Mouse (Mus musculus): ENCODE measurements around the gene Mettl24. TPM values are rescaled to one million over a fixed set of nuclear protein-coding genes. Genes with fewer than 3 reads are reported as not detected.

Gene Mettl24
- polyA plus RNA-seq, 2 experiments: 1.4 to 2.5 TPM

- Histone ChIP-seq H3K4me2 (replicated peaks; ENCODE audit: low read depth, low read length, severe bottlenecking) (no peak overlapping the region), H3K27ac (replicated peaks; ENCODE audit: low read depth, low read length) (no peak overlapping the region), H3K4me3 (replicated peaks; ENCODE audit: low read length) (no peak overlapping the region), H3K36me3 (ENCODE audit: control insufficient read depth, insufficient read depth, low read length) (no peaks in the 10 kb centered on the region), H3K9ac (ENCODE audit: low read depth, low read length, severe bottlenecking) (no peak overlapping the region), H3K27me3 (ENCODE audit: control insufficient read depth, insufficient read depth, low read length) (no peaks in the 10 kb centered on the region), H3K9me3 (ENCODE audit: control insufficient read depth, low read length) (no peaks in the 10 kb centered on the region), H3K4me1 (ENCODE audit: control insufficient read depth, insufficient read depth, low read length) (no peaks in the 10 kb centered on the region)
- ATAC-seq (ENCODE audit: low FRiP score, low read depth) (no peak), DNase-seq (ENCODE audit: low spot score) (no peak)
- WGBS: 75% methylated on average over 2 of the region's 2 CpGs
- no peak for TF ChIP-seq POLR2A (IDR thresholded peaks at IDR 0.05; ENCODE audit: borderline replicate concordance, extremely low read depth, insufficient read depth, insufficient read length)
These were observed 31.4 kb upstream of the Mettl24 start for GRCm38 (mm10) chr10:40651676-40652075.

DNA sequence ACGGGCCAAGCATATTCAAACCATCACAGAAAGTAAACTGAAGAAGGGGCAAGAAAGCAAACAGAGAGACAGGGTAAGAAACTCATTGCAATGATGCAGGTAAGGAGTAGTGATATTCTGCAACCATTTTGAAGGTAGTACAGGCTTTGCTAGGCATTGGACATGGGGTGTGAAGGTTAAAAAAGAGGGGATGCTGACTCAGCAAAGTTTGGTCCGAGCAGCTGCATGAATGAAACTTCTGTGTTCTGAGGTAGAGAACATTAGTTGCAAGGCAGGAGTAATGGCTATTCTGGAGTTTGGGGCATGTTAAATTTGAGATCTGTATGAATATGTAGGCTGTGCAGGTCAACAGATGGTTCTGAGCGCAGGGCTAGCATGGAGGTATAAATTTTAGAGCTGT, 17.8 kb upstream of the Mettl24 start:
- Histone ChIP-seq H3K9me3 (ENCODE audit: control insufficient read depth, low read length) (no peaks in the 10 kb centered on the region), H3K4me1 (ENCODE audit: control insufficient read depth, insufficient read depth, low read length) (no peaks in the 10 kb centered on the region), H3K27ac (replicated peaks; ENCODE audit: low read depth, low read length) (no peak overlapping the region), H3K9ac (ENCODE audit: low read depth, low read length, severe bottlenecking) (no peak overlapping the region), H3K27me3 (ENCODE audit: control insufficient read depth, insufficient read depth, low read length) (no peaks in the 10 kb centered on the region), H3K36me3 (ENCODE audit: control insufficient read depth, insufficient read depth, low read length) (no peaks in the 10 kb centered on the region), H3K4me2 (replicated peaks; ENCODE audit: low read depth, low read length, severe bottlenecking) (no peak overlapping the region), H3K4me3 (replicated peaks; ENCODE audit: low read length) (no peak overlapping the region)
- no peak for TF ChIP-seq POLR2A (IDR thresholded peaks at IDR 0.05; ENCODE audit: borderline replicate concordance, extremely low read depth, insufficient read depth, insufficient read length)
- ATAC-seq (ENCODE audit: low FRiP score, low read depth): no peak
- WGBS: 70% methylated on average over 3 of the region's 3 CpGs
- no peak for DNase-seq (ENCODE audit: low spot score)

DNA sequence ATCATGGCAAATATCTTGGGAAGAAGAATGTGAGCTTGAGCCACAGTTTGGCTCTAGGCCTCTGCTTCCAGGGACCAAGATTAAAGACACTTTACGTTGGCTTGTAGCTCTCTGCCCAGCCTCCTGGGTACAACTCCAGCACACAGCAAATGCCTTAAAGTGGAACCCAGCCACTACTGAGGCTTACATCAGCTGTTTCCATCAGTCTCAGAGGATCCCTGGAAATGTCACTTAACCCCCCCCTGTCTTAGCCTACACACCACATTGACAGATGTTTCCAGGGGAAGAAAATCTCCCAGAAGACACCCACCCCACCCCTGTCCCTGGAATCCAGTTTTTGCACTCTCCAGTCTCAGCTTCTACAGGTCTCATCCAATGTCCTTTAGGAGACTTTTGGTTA, 16.1 kb upstream of the Mettl24 start:
- Histone ChIP-seq H3K9me3 (ENCODE audit: control insufficient read depth, low read length) (no peaks in the 10 kb centered on the region), H3K27ac (replicated peaks; ENCODE audit: low read depth, low read length) (no peak overlapping the region), H3K27me3 (ENCODE audit: control insufficient read depth, insufficient read depth, low read length) (no peaks in the 10 kb centered on the region), H3K9ac (ENCODE audit: low read depth, low read length, severe bottlenecking) (no peak overlapping the region), H3K4me3 (replicated peaks; ENCODE audit: low read length) (no peak overlapping the region), H3K36me3 (ENCODE audit: control insufficient read depth, insufficient read depth, low read length) (no peaks in the 10 kb centered on the region), H3K4me2 (replicated peaks; ENCODE audit: low read depth, low read length, severe bottlenecking) (no peak overlapping the region), H3K4me1 (ENCODE audit: control insufficient read depth, insufficient read depth, low read length) (no peaks in the 10 kb centered on the region)
- ATAC-seq (ENCODE audit: low FRiP score, low read depth) (no peak), DNase-seq (ENCODE audit: low spot score) (no peak)
- no peak for TF ChIP-seq POLR2A (IDR thresholded peaks at IDR 0.05; ENCODE audit: borderline replicate concordance, extremely low read depth, insufficient read depth, insufficient read length)
- 75% methylated on average over 1 of the region's 1 CpGs for WGBS

DNA sequence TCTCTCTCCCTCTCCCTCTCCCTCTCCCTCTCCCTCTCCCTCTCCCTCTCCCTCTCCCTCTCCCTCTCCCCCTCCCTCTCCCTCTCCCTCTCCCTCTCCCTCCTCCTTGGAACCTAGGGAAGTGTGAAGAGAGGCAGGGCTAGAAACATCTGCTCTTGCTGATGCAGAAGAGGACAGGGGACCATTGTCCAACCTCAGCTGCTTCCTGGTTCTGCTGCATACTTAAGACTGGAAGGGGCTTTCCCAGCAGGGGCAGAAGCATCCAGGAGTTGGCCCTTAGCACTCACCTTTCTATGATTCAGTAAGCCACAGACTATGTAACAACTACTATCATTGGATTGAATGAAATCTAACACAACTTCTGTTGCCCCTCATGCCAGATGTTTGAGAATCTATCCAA, 14.4 kb upstream of the Mettl24 start:
- Histone ChIP-seq H3K9me3 (ENCODE audit: control insufficient read depth, low read length) (no peaks in the 10 kb centered on the region), H3K4me2 (replicated peaks; ENCODE audit: low read depth, low read length, severe bottlenecking) (no peak overlapping the region), H3K4me1 (ENCODE audit: control insufficient read depth, insufficient read depth, low read length) (no peaks in the 10 kb centered on the region), H3K27me3 (ENCODE audit: control insufficient read depth, insufficient read depth, low read length) (no peaks in the 10 kb centered on the region), H3K4me3 (replicated peaks; ENCODE audit: low read length) (no peak overlapping the region), H3K27ac (replicated peaks; ENCODE audit: low read depth, low read length) (no peak overlapping the region), H3K36me3 (ENCODE audit: control insufficient read depth, insufficient read depth, low read length) (no peaks in the 10 kb centered on the region), H3K9ac (ENCODE audit: low read depth, low read length, severe bottlenecking) (no peak overlapping the region)
- TF ChIP-seq POLR2A (IDR thresholded peaks at IDR 0.05; ENCODE audit: borderline replicate concordance, extremely low read depth, insufficient read depth, insufficient read length): no peak
- ATAC-seq (ENCODE audit: low FRiP score, low read depth) (no peak), DNase-seq (ENCODE audit: low spot score) (no peak)

- Histone ChIP-seq H3K4me3 (replicated peaks; ENCODE audit: low read length) (no peak overlapping the region), H3K9me3 (ENCODE audit: control insufficient read depth, low read length) (no peaks in the 10 kb centered on the region), H3K4me2 (replicated peaks; ENCODE audit: low read depth, low read length, severe bottlenecking) (no peak overlapping the region), H3K27me3 (ENCODE audit: control insufficient read depth, insufficient read depth, low read length) (no peaks in the 10 kb centered on the region), H3K4me1 (ENCODE audit: control insufficient read depth, insufficient read depth, low read length) (no peaks in the 10 kb centered on the region; the same call in 1 of the 2 replicates), H3K36me3 (ENCODE audit: control insufficient read depth, insufficient read depth, low read length) (no peaks in the 10 kb centered on the region), H3K9ac (ENCODE audit: low read depth, low read length, severe bottlenecking) (no peak overlapping the region), H3K27ac (replicated peaks; ENCODE audit: low read depth, low read length) (no peak overlapping the region)
- DNase-seq (ENCODE audit: low spot score): no peak
- no peak for TF ChIP-seq POLR2A (IDR thresholded peaks at IDR 0.05; ENCODE audit: borderline replicate concordance, extremely low read depth, insufficient read depth, insufficient read length)
- no peak for ATAC-seq (ENCODE audit: low FRiP score, low read depth)
- 70% methylated on average over 8 of the region's 8 CpGs for WGBS
These were observed 10.3 kb upstream of the Mettl24 start for GRCm38 (mm10) chr10:40672587-40673296.

Data from limb, embryonic 14.5 days (tissue).